Mouse (Mus musculus) liver, adult 2 months (tissue): Measurements from ENCODE around the gene Dtx1. TPM values are rescaled to one million over a fixed set of nuclear protein-coding genes. Genes with fewer than 3 reads are reported as not detected.
A peak's percentile ranks its signal among the peaks of the same experiment; 100 is the strongest.

Experiments
- DNase-seq: peaks from one replicate; pipeline ENCODE4 v3.0.0-alpha.2; 2011; ENCODE audit warnings: low read depth, low spot score; ENCODE audit errors: extremely low read depth
- H3K27ac ChIP-seq: fragments of 200-500 bp; replicated peaks from 2 replicates; pipeline ENCODE4 v1.5.1; 2012; ENCODE audit warnings: low read depth, mild to moderate bottlenecking, control low read depth, inconsistent platforms, low read length; ENCODE audit not compliant: insufficient read depth
- H3K27me3 ChIP-seq: fragments of 200-500 bp; 2 replicates; pipeline ENCODE4 v1.6.1; 2012; ENCODE audit warnings: mild to moderate bottlenecking, moderate library complexity, low read length, inconsistent platforms; ENCODE audit not compliant: control insufficient read depth, insufficient read depth
- H3K36me3 ChIP-seq: fragments of 200-500 bp; 2 replicates; pipeline ENCODE4 v1.6.1; 2012; ENCODE audit warnings: low read length, inconsistent platforms; ENCODE audit not compliant: control insufficient read depth, insufficient read depth
- H3K4me1 ChIP-seq: fragments of 200-500 bp; 2 replicates; pipeline ENCODE4 v1.6.1; 2011; ENCODE audit warnings: low read length; ENCODE audit not compliant: control insufficient read depth, insufficient read depth
- H3K4me3 ChIP-seq: fragments of 200-500 bp; 2 replicates; pipeline ENCODE4 v1.5.1; 2011; ENCODE audit warnings: low read depth, mild to moderate bottlenecking, control low read depth, low read length, moderate library complexity; ENCODE audit not compliant: insufficient read depth
- H3K79me2 ChIP-seq: fragments of 200-500 bp; 2 replicates; pipeline ENCODE4 v1.6.1; 2012; ENCODE audit warnings: inconsistent platforms, mild to moderate bottlenecking, low read length, moderate library complexity; ENCODE audit not compliant: control insufficient read depth, insufficient read depth
- H3K9ac ChIP-seq: fragments of 200-500 bp; 2 replicates; pipeline ENCODE4 v1.6.1; 2012; ENCODE audit warnings: low read depth, mild to moderate bottlenecking, control low read depth, inconsistent platforms, low read length
- CTCF ChIP-seq: fragments of 200-500 bp; IDR thresholded peaks from 2 replicates; pipeline ENCODE4 v1.5.1; 2011; ENCODE audit warnings: low read depth, low read length, control low read depth
- POLR2A ChIP-seq: fragments of 200-500 bp; IDR thresholded peaks from 2 replicates; pipeline ENCODE4 v1.6.1; 2011; ENCODE audit warnings: low read length, control low read depth; ENCODE audit not compliant: insufficient read depth; ENCODE audit errors: extremely low read depth
- WGBS: fragments of 180-500 bp; shearing (Covaris S2); methylation state at CpG from one replicate; pipeline ENCODE4 v1.1.7; 2018; 5-methylcytosine and 5-hydroxymethylcytosine counted together
- polyA plus RNA-seq: library from polyadenylated mRNA; depleted of rRNA; stranded (reverse); fragments of >200 nt; gene quantifications from 2 replicates; pipeline ENCODE4 v1.2.3, GENCODE M21; 2012
- total RNA-seq: library from RNA; depleted of rRNA; stranded (reverse); fragments of >200 nt; gene quantifications from 2 replicates; pipeline ENCODE4 v1.2.3, GENCODE M21; 2014

Gene Dtx1
- total and polyA plus RNA-seq, 2 experiments, result 0.65 to 1.3 TPM

DNA sequence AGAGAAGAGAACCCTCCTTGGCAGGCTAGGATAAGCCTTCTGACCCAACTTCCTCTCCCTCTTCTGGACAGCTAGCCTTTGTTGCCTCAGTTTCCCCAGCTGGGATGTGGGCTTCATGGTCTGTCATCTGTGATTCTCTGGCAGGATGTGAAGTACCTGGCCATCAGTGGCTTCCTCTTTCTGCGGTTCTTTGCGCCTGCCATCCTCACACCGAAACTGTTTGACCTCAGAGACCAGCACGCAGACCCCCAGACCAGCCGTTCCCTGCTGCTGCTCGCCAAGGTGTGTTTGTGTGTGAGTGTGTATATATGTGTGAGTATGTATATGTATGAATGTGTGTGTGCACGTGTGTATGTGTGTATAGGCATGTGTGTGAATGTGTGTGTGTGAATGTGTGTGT is 41.6 kb downstream of the Dtx1 start:
- H3K36me3 ChIP-seq, result no peaks in the 10 kb centered on the region
- no peak overlapping the region for H3K9ac ChIP-seq
- no peaks in the 10 kb centered on the region for H3K79me2 ChIP-seq
- H3K4me1 ChIP-seq, result no peaks in the 10 kb centered on the region
- no peak for TF ChIP-seq CTCF
- no peak for TF ChIP-seq POLR2A
- no peaks in the 10 kb centered on the region for H3K27me3 ChIP-seq
- H3K4me3 ChIP-seq, result no peak overlapping the region
- no peak overlapping the region for H3K27ac ChIP-seq
- WGBS, result 87% methylated on average over 7 of the region's 7 CpGs
- DNase-seq, result no peak

DNA sequence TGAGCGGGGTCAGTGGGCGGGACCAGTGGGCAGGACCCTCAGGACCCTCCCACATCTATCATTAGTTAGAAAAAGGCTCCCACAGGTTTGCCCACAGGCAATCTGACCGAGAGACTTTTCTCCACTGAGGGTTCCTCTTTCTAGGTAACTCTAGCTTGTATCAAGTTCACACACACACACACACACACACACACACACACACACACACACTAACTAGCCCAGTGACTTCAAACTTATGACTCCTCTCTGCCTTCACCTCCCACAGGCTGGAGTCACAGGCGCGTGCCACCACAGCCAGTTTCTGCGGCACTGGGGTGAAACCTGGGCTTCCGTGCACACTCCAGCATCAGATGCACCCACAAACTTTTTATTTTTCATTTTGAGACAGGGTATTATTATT is 43.0 kb downstream of the Dtx1 start:
- Histone ChIP-seq H3K27ac (no peak overlapping the region), H3K4me1 (no peaks in the 10 kb centered on the region), H3K9ac (no peak overlapping the region), H3K36me3 (no peaks in the 10 kb centered on the region), H3K4me3 (no peak overlapping the region), H3K27me3 (no peaks in the 10 kb centered on the region), H3K79me2 (no peaks in the 10 kb centered on the region)
- no peak for DNase-seq
- 66% methylated on average over 7 of the region's 7 CpGs for WGBS
- no peak for TF ChIP-seq CTCF
- no peak for TF ChIP-seq POLR2A

DNA sequence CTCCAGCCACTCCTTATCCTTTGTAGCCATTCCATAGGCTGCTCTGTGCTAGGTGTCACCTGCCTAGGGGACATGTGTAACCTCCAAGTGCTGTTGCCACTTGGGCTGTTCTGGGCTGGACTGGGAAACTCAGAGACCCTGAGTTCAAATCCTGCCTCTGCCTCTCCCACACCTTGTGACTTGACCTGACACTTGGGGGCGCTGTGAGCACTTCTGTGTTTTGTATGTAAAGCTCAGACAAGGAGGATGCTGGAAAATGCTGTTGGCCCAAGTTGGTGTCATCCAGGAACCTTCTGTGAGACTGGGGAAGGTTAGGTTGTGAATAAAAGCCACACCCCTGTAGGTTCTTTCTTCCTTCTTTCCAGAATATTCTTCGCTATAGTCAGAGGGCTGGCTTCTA is 46.8 kb downstream of the Dtx1 start:
- no peaks in the 10 kb centered on the region; the same call in 1 of the 2 replicates for H3K27me3 ChIP-seq
- no peaks in the 10 kb centered on the region for H3K4me1 ChIP-seq
- no peak for DNase-seq
- TF ChIP-seq CTCF (peak; percentile 10; the same call in 1 of the 2 replicates), POLR2A (no peak)
- WGBS, result 44% methylated on average over 2 of the region's 2 CpGs
- no peak overlapping the region for H3K9ac ChIP-seq
- H3K27ac ChIP-seq, result no peak overlapping the region
- H3K4me3 ChIP-seq, result no peak overlapping the region
- H3K79me2 ChIP-seq, result no peaks in the 10 kb centered on the region
- no peaks in the 10 kb centered on the region for H3K36me3 ChIP-seq

DNA sequence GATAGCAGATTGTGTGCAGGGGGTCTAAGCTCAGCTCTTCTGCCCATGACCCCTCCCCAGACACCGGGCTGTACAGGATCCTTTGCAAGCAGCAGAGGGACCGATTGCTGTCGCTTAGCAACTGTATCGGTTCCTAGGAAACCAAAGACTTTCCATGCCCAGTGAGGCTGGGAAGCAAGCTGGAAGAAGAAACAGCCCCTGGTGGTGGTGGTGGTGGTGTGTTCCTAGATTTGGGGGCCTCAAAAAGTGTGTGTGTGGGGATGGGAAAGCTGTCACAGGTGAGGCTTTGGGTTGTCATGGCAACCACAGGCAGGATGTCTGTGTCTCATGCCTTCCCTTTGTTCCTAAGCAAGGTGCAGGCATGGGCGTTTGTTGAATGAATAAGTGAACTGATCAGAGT is 50.9 kb downstream of the Dtx1 start:
- Histone ChIP-seq H3K27ac (no peak overlapping the region), H3K9ac (no peak overlapping the region), H3K27me3 (no peaks in the 10 kb centered on the region; the same call in 1 of the 2 replicates)

DNA sequence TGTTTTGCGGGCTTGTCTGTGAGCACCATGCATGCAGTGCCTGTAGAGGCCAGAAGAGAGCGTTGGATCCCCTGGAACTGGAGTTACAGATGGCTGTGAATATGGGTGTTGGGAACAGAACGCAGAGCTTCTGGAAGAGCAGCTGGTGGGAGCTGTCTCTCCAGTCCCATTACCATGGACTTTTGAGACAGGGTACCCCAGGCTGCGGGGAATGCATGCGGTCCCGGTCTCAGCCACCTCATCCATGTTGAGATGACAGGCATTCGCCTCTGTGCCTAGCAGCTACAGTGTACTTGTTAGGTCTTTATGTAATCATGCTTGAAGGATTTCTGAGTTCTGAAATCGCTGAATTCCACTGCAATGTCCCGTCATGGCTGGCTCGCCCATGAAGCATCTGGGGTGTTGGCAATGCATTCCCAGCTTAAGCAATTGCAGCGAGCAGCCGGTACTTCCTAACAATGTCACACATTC is 55.4 kb downstream of the Dtx1 start:
- H3K9ac ChIP-seq, result no peak overlapping the region
- H3K27me3 ChIP-seq, result no peaks in the 10 kb centered on the region
- H3K4me3 ChIP-seq, result no peak overlapping the region
- TF ChIP-seq CTCF (no peak), POLR2A (no peak)
- H3K4me1 ChIP-seq, result no peaks in the 10 kb centered on the region
- H3K36me3 ChIP-seq, result no peaks in the 10 kb centered on the region
- no peak for DNase-seq
- no peak overlapping the region for H3K27ac ChIP-seq
- WGBS, result 83% methylated on average over 12 of the region's 12 CpGs
- H3K79me2 ChIP-seq, result no peaks in the 10 kb centered on the region

More for the DNA sequence above, 50.9 kb downstream of the Dtx1 start:
- WGBS, result 43% methylated on average over 5 of the region's 5 CpGs
- Histone ChIP-seq H3K4me3 (no peak overlapping the region), H3K79me2 (no peaks in the 10 kb centered on the region), H3K36me3 (no peaks in the 10 kb centered on the region), H3K4me1 (no peaks in the 10 kb centered on the region)
- DNase-seq, result no peak
- TF ChIP-seq CTCF (no peak), POLR2A (no peak)

DNA sequence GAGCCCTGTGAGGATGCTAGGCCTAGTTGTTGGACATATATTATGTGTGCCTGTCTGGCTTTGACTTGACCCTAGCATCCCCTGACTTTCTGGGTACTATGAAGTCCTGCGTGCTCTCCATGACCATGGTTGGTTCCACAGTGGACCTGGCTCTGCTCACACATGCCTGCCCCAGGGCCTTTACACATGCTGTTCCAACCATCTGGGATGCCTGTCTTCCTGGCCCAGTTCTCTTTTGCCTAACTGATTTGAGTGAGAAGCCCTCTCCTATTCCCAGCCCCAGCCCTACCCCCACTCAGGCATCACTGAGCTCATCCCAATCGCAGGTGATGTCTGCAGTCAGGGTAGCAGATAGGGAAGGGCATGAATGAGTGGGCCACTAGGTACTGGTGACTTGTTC is 57.9 kb downstream of the Dtx1 start:
- Histone ChIP-seq H3K79me2 (no peaks in the 10 kb centered on the region), H3K4me1 (no peaks in the 10 kb centered on the region; the same call in 1 of the 2 replicates), H3K36me3 (no peaks in the 10 kb centered on the region), H3K27me3 (peaks cover 4% of the 10 kb centered on the region), H3K4me3 (no peak overlapping the region), H3K27ac (no peak overlapping the region), H3K9ac (no peak overlapping the region)
- TF ChIP-seq POLR2A (no peak), CTCF (no peak)
- WGBS, result 86% methylated on average over 2 of the region's 2 CpGs
- no peak for DNase-seq
